Mouse (Mus musculus): ENCODE results near the gene Arl16. TPM values are rescaled to one million over a fixed set of nuclear protein-coding genes. Genes with fewer than 3 reads are reported as not detected.
A peak's percentile ranks its signal among the peaks of the same experiment; 100 is the strongest.

The Arl16 gene
- polyA plus RNA-seq, 1 experiment from 2014 or later: 66.9 TPM

- no peak overlapping the region for H3K4me3 ChIP-seq
- WGBS: 69% methylated on average over 6 of the region's 6 CpGs
- peaks cover 39% of the 10 kb centered on the region for H3K36me3 ChIP-seq (replicated peaks)
- peaks cover 6% of the 10 kb centered on the region; the same call in 1 of the 2 replicates for H3K4me1 ChIP-seq
- no peaks in the 10 kb centered on the region for H3K27me3 ChIP-seq (replicated peaks; ENCODE audit: low read depth, poor library complexity, severe bottlenecking)
- no peaks in the 10 kb centered on the region for H3K9me3 ChIP-seq
- H3K27ac ChIP-seq (replicated peaks): no peak overlapping the region
- DNase-seq (ENCODE audit: low spot score): peak; percentile 11
Measured at GRCm38 (mm10) chr11:120501018-120501417, 33.6 kb upstream of the Arl16 start.

GRCm38 (mm10) chr11:120500357-120500756 is 33.0 kb upstream of the Arl16 start:
- Histone ChIP-seq H3K36me3 (replicated peaks) (peaks cover 46% of the 10 kb centered on the region), H3K4me3 (no peak overlapping the region), H3K4me1 (peaks cover 6% of the 10 kb centered on the region; the same call in 1 of the 2 replicates), H3K27me3 (replicated peaks; ENCODE audit: low read depth, poor library complexity, severe bottlenecking) (no peaks in the 10 kb centered on the region), H3K9me3 (no peaks in the 10 kb centered on the region), H3K27ac (replicated peaks) (no peak overlapping the region)
- peak; percentile 12 for DNase-seq (ENCODE audit: low spot score)
- 19% methylated on average over 3 of the region's 3 CpGs for WGBS

GRCm38 (mm10) chr11:120499894-120500293 is 32.5 kb upstream of the Arl16 start:
- 85% methylated on average over 6 of the region's 6 CpGs for WGBS
- peaks cover 50% of the 10 kb centered on the region for H3K36me3 ChIP-seq (replicated peaks)

GRCm38 (mm10) chr11:120498891-120499290 is 31.5 kb upstream of the Arl16 start:
- Histone ChIP-seq H3K36me3 (replicated peaks) (peaks cover 60% of the 10 kb centered on the region), H3K4me3 (0 out of 2 replicates have a peak overlapping the region, but pooled peaks have one; percentile 2), H3K27me3 (replicated peaks; ENCODE audit: low read depth, poor library complexity, severe bottlenecking) (no peaks in the 10 kb centered on the region), H3K27ac (replicated peaks) (no peak overlapping the region), H3K4me1 (peaks cover 8% of the 10 kb centered on the region; the same call in 1 of the 2 replicates), H3K9me3 (no peaks in the 10 kb centered on the region)
- DNase-seq (ENCODE audit: low spot score): no peak
- WGBS: 89% methylated on average over 5 of the region's 5 CpGs

More at GRCm38 (mm10) chr11:120499894-120500293, 32.5 kb upstream of the Arl16 start:
- DNase-seq (ENCODE audit: low spot score): no peak
- Histone ChIP-seq H3K9me3 (no peaks in the 10 kb centered on the region), H3K4me3 (no peak overlapping the region), H3K27ac (replicated peaks) (no peak overlapping the region), H3K27me3 (replicated peaks; ENCODE audit: low read depth, poor library complexity, severe bottlenecking) (no peaks in the 10 kb centered on the region), H3K4me1 (peaks cover 6% of the 10 kb centered on the region; the same call in 1 of the 2 replicates)

GRCm38 (mm10) chr11:120498226-120498625 is 30.8 kb upstream of the Arl16 start:
- no peaks in the 10 kb centered on the region for H3K9me3 ChIP-seq
- no peak overlapping the region for H3K27ac ChIP-seq (replicated peaks)
- peaks cover 15% of the 10 kb centered on the region for H3K4me1 ChIP-seq
- no peaks in the 10 kb centered on the region for H3K27me3 ChIP-seq (replicated peaks; ENCODE audit: low read depth, poor library complexity, severe bottlenecking)
- 92% methylated on average over 12 of the region's 12 CpGs for WGBS
- H3K4me3 ChIP-seq: peak overlapping the region; percentile 13; the same call in 1 of the 2 replicates
- peaks cover 63% of the 10 kb centered on the region for H3K36me3 ChIP-seq (replicated peaks)
- no peak for DNase-seq (ENCODE audit: low spot score)

GRCm38 (mm10) chr11:120497436-120497835 is 30.0 kb upstream of the Arl16 start:
- Histone ChIP-seq H3K27ac (replicated peaks) (no peak overlapping the region), H3K4me1 (peaks cover 23% of the 10 kb centered on the region), H3K4me3 (0 out of 2 replicates have a peak overlapping the region, but pooled peaks have one; percentile 11), H3K36me3 (replicated peaks) (peaks cover 63% of the 10 kb centered on the region), H3K9me3 (no peaks in the 10 kb centered on the region), H3K27me3 (replicated peaks; ENCODE audit: low read depth, poor library complexity, severe bottlenecking) (no peaks in the 10 kb centered on the region)
- DNase-seq (ENCODE audit: low spot score): no peak
- 90% methylated on average over 3 of the region's 3 CpGs for WGBS

GRCm38 (mm10) chr11:120493911-120494310 is 26.5 kb upstream of the Arl16 start:
- H3K27me3 ChIP-seq (replicated peaks; ENCODE audit: low read depth, poor library complexity, severe bottlenecking): no peaks in the 10 kb centered on the region
- H3K9me3 ChIP-seq: no peaks in the 10 kb centered on the region
- 82% methylated on average over 3 of the region's 3 CpGs for WGBS
- H3K4me1 ChIP-seq: peaks cover 47% of the 10 kb centered on the region
- peaks cover 70% of the 10 kb centered on the region for H3K36me3 ChIP-seq (replicated peaks)
- no peak overlapping the region for H3K27ac ChIP-seq (replicated peaks)
- DNase-seq (ENCODE audit: low spot score): no peak
- 0 out of 2 replicates have a peak overlapping the region, but pooled peaks have one; percentile 87 for H3K4me3 ChIP-seq

- Histone ChIP-seq H3K4me3 (peak overlapping the region; percentile 87), H3K27ac (replicated peaks) (peak overlapping the region; percentile 92), H3K36me3 (replicated peaks) (peaks cover 70% of the 10 kb centered on the region), H3K9me3 (no peaks in the 10 kb centered on the region), H3K27me3 (replicated peaks; ENCODE audit: low read depth, poor library complexity, severe bottlenecking) (no peaks in the 10 kb centered on the region), H3K4me1 (peaks cover 47% of the 10 kb centered on the region)
- no peak for DNase-seq (ENCODE audit: low spot score)
- WGBS: 65% methylated on average over 3 of the region's 3 CpGs
Measured at GRCm38 (mm10) chr11:120493351-120493750, 25.9 kb upstream of the Arl16 start.

GRCm38 (mm10) chr11:120492878-120493203 is 25.4 kb upstream of the Arl16 start:
- no peak for DNase-seq (ENCODE audit: low spot score)
- peaks cover 70% of the 10 kb centered on the region for H3K36me3 ChIP-seq (replicated peaks)
- H3K9me3 ChIP-seq: no peaks in the 10 kb centered on the region
- H3K4me3 ChIP-seq: peak overlapping the region; percentile 87
- 31% methylated on average over 3 of the region's 3 CpGs for WGBS
- H3K4me1 ChIP-seq: peaks cover 47% of the 10 kb centered on the region
- peak overlapping the region; percentile 92 for H3K27ac ChIP-seq (replicated peaks)
- no peaks in the 10 kb centered on the region for H3K27me3 ChIP-seq (replicated peaks; ENCODE audit: low read depth, poor library complexity, severe bottlenecking)

- Histone ChIP-seq H3K27me3 (replicated peaks; ENCODE audit: low read depth, poor library complexity, severe bottlenecking) (no peaks in the 10 kb centered on the region), H3K36me3 (replicated peaks) (peaks cover 70% of the 10 kb centered on the region), H3K9me3 (no peaks in the 10 kb centered on the region), H3K4me1 (peaks cover 47% of the 10 kb centered on the region), H3K4me3 (peak overlapping the region; percentile 87), H3K27ac (replicated peaks) (peak overlapping the region; percentile 92)
- under 1% methylated on average over 48 of the region's 48 CpGs for WGBS
- peak; percentile 64 for DNase-seq (ENCODE audit: low spot score)
Measured at GRCm38 (mm10) chr11:120492024-120492877, 24.8 kb upstream of the Arl16 start.

- peaks cover 47% of the 10 kb centered on the region for H3K4me1 ChIP-seq
- peak within 1 kb of the TSS; percentile 87 for H3K4me3 ChIP-seq
- H3K36me3 ChIP-seq (replicated peaks): peaks cover 70% of the 10 kb centered on the region
- peak; percentile 93 for DNase-seq (ENCODE audit: low spot score)
- no peaks in the 10 kb centered on the region for H3K9me3 ChIP-seq
- H3K27me3 ChIP-seq (replicated peaks; ENCODE audit: low read depth, poor library complexity, severe bottlenecking): no peaks in the 10 kb centered on the region
- WGBS: under 1% methylated on average over 35 of the region's 35 CpGs
- peak within 1 kb of the TSS; percentile 92 for H3K27ac ChIP-seq (replicated peaks)
Measured at GRCm38 (mm10) chr11:120491317-120492023, 24.1 kb upstream of the Arl16 start, which contains the start of gene Slc25a10. Slc25a10 (plus strand) TSS chr11:120491840.

- H3K27ac ChIP-seq (replicated peaks): peak overlapping the region; percentile 92
- H3K4me1 ChIP-seq: peaks cover 54% of the 10 kb centered on the region
- WGBS: 39% methylated on average over 4 of the region's 4 CpGs
- peak overlapping the region; percentile 87 for H3K4me3 ChIP-seq
- H3K27me3 ChIP-seq (replicated peaks; ENCODE audit: low read depth, poor library complexity, severe bottlenecking): no peaks in the 10 kb centered on the region
- no peak for DNase-seq (ENCODE audit: low spot score)
- peaks cover 70% of the 10 kb centered on the region for H3K36me3 ChIP-seq (replicated peaks)
- H3K9me3 ChIP-seq: no peaks in the 10 kb centered on the region
Measured at GRCm38 (mm10) chr11:120490291-120491046, 23.1 kb upstream of the Arl16 start.

Data from embryonic facial prominence, embryonic 10.5 days (tissue).